Mouse (Mus musculus) liver, embryonic 11.5 days (tissue): ENCODE measurements at regions not wholly inside any gene's neighbourhood (a gene's known extent, or its start where the extent isn't known, plus 50 kb on each side); places are given as distances from the start of the nearest gene placed in this dataset.

Experiments
- ATAC-seq: fragments of 200-750 bp; cut with Nextera tagmentation; replicated peaks from 2 replicates; pipeline ENCODE4 v1.8.0; 2017; ENCODE audit warnings: moderate number of reproducible peaks, mild to moderate bottlenecking, moderate TSS enrichment, moderate library complexity; ENCODE audit not compliant: low FRiP score
- DNase-seq: peaks from one replicate; pipeline ENCODE4 v3.0.0-alpha.2; 2017; ENCODE audit warnings: low spot score
- H3K27ac ChIP-seq: fragments of 300-500 bp; sonication (generic); 2 replicates; pipeline ENCODE4 v1.5.1; 2014; ENCODE audit warnings: mild to moderate bottlenecking, low read depth, low read length, control low read depth
- H3K27me3 ChIP-seq: fragments of 300-500 bp; sonication (generic); replicated peaks from 2 replicates; pipeline ENCODE4 v1.6.1; 2014; ENCODE audit warnings: low read length, mixed read lengths; ENCODE audit not compliant: control insufficient read depth, insufficient read depth
- H3K36me3 ChIP-seq: fragments of 300-500 bp; sonication (generic); 2 replicates; pipeline ENCODE4 v1.6.1; 2014; ENCODE audit warnings: mild to moderate bottlenecking, low read length, moderate library complexity, mixed read lengths; ENCODE audit not compliant: control insufficient read depth, insufficient read depth
- H3K4me1 ChIP-seq: fragments of 300-500 bp; sonication (generic); replicated peaks from 2 replicates; pipeline ENCODE4 v1.6.1; 2014; ENCODE audit warnings: low read length, mixed read lengths; ENCODE audit not compliant: control insufficient read depth, insufficient read depth
- H3K4me2 ChIP-seq: fragments of 300-500 bp; sonication (generic); 2 replicates; pipeline ENCODE4 v1.6.1; 2014; ENCODE audit warnings: mild to moderate bottlenecking, control low read depth, moderate library complexity
- H3K4me3 ChIP-seq: fragments of 300-500 bp; sonication (generic); 2 replicates; pipeline ENCODE4 v1.5.1; 2014; ENCODE audit warnings: low read depth, low read length, control low read depth
- H3K9ac ChIP-seq: fragments of 300-500 bp; sonication (generic); 2 replicates; pipeline ENCODE4 v1.6.1; 2014; ENCODE audit warnings: low read depth, low read length, control low read depth
- H3K9me3 ChIP-seq: fragments of 300-500 bp; sonication (generic); 2 replicates; pipeline ENCODE4 v1.6.1; 2016; ENCODE audit warnings: low read length, inconsistent platforms, mixed read lengths; ENCODE audit not compliant: control insufficient read depth
- WGBS: fragments of 180-500 bp; shearing (Covaris S2); extraction: QIAGEN DNeasy Blood & Tissue Kit; methylation state at CpG from one replicate; pipeline ENCODE4 v1.1.7; 2014; 5-methylcytosine and 5-hydroxymethylcytosine counted together

DNA sequence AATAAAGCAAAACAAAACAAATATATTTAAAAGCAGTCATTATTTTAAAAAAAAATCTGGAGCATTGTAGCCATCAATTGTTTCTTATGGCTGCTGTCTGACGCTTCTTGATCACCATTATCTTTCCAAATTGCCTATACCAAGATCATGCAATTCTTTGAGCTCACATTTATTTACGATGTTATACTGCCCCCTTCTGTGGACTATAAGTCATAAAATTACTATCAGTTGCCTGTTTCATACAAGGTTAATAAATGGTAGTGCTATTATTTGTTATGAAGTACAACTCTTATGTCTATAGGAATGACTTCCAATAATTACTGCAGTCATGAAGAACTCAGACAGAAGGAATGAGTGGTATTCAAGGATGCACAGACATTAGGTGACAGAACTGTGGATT lies 57.3 kb upstream of the Eda2r start:
- H3K9ac ChIP-seq = no peak overlapping the region
- H3K27me3 ChIP-seq = no peaks in the 10 kb centered on the region
- 41% methylated on average over 2 of the region's 2 CpGs for WGBS
- no peak for DNase-seq
- H3K4me1 ChIP-seq = no peaks in the 10 kb centered on the region
- no peaks in the 10 kb centered on the region for H3K36me3 ChIP-seq
- no peak for ATAC-seq
- H3K4me3 ChIP-seq = no peak overlapping the region
- no peak overlapping the region for H3K27ac ChIP-seq
- no peaks in the 10 kb centered on the region for H3K9me3 ChIP-seq
- H3K4me2 ChIP-seq = no peak overlapping the region

DNA sequence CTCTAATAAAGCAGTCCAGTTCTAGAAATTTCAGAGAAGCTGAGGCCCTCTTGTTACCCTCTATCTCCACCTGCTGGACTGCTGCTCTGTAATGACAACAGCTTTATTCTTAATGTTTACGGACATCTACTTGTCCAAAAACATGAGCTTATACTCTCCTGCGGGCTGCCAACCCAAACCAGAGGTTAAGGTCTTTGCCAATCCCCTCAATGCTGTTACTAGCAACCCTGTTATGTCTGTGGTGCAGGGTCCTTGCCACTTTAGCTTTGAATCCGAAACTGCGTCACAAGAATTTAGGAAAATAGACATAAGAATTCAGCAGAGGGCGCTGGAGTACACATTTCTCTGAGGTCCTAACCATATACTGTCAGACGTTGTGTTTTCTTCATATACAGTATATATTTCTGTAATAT lies 54.4 kb upstream of the Eda2r start:
- 18% methylated on average over 6 of the region's 6 CpGs for WGBS
- Histone ChIP-seq H3K27ac (no peak overlapping the region), H3K4me2 (peak overlapping the region; percentile 33; the same call in 1 of the 2 replicates), H3K9ac (no peak overlapping the region), H3K4me1 (no peaks in the 10 kb centered on the region), H3K4me3 (peak overlapping the region; percentile 40), H3K9me3 (no peaks in the 10 kb centered on the region), H3K36me3 (no peaks in the 10 kb centered on the region), H3K27me3 (no peaks in the 10 kb centered on the region)
- 0 out of 2 replicates have a peak, but pooled peaks have one; percentile 57 for ATAC-seq
- DNase-seq = peak; percentile 38
